Mouse (Mus musculus): ENCODE results near the gene Olfr114. TPM values are rescaled to one million over a fixed set of nuclear protein-coding genes. Genes with fewer than 3 reads are reported as not detected.

Olfr114 gene
- polyA plus RNA-seq (2016; fragmentation: Nextera tagmentation; extraction: Ambion mirVana), result not detected in 2 replicates

GRCm38 (mm10) chr17:37592643-37593042, at the start of gene Olfr114:
Gene Olfr114, minus strand, starts transcription at chr17:37592743.
- no peak within 1 kb of the TSS for H3K9ac ChIP-seq

GRCm38 (mm10) chr17:37627009-37627408, 34.5 kb upstream of the Olfr114 start, which contains the start of the genes Olfr115 and Olfr116:
Gene Olfr115, minus strand, starts transcription at chr17:37627109.
Gene Olfr116, minus strand, starts transcription at chr17:37627199.
- 77% methylated on average over 2 of the region's 2 CpGs for WGBS
- Histone ChIP-seq H3K36me3 (no peaks in the 10 kb centered on the region), H3K4me3 (no peak within 1 kb of the TSS), H3K9ac (no peak within 1 kb of the TSS), H3K9me3 (replicated peaks) (no peaks in the 10 kb centered on the region), H3K27me3 (no peaks in the 10 kb centered on the region), H3K4me2 (replicated peaks) (no peak within 1 kb of the TSS), H3K4me1 (no peaks in the 10 kb centered on the region), H3K27ac (no peak within 1 kb of the TSS)
- no peak for ATAC-seq (ENCODE audit: low FRiP score)

More at GRCm38 (mm10) chr17:37592643-37593042, at the start of gene Olfr114:
- H3K36me3 ChIP-seq, result no peaks in the 10 kb centered on the region
- H3K27me3 ChIP-seq, result no peaks in the 10 kb centered on the region
- H3K4me1 ChIP-seq, result no peaks in the 10 kb centered on the region
- H3K9me3 ChIP-seq (replicated peaks), result no peaks in the 10 kb centered on the region
- no peak within 1 kb of the TSS for H3K4me3 ChIP-seq
- ATAC-seq (ENCODE audit: low FRiP score), result no peak
- no peak within 1 kb of the TSS for H3K27ac ChIP-seq
- H3K4me2 ChIP-seq (replicated peaks), result no peak within 1 kb of the TSS

- no peak within 1 kb of the TSS for H3K4me3 ChIP-seq
- no peaks in the 10 kb centered on the region for H3K9me3 ChIP-seq (replicated peaks)
- H3K4me1 ChIP-seq, result no peaks in the 10 kb centered on the region
- H3K36me3 ChIP-seq, result no peaks in the 10 kb centered on the region
- H3K4me2 ChIP-seq (replicated peaks), result no peak within 1 kb of the TSS
- no peak within 1 kb of the TSS for H3K9ac ChIP-seq
- no peak for ATAC-seq (ENCODE audit: low FRiP score)
- H3K27ac ChIP-seq, result no peak within 1 kb of the TSS
- no peaks in the 10 kb centered on the region for H3K27me3 ChIP-seq
Measured at GRCm38 (mm10) chr17:37577563-37577962, 15.0 kb downstream of the Olfr114 start, which contains the start of gene Olfr113. Gene Olfr113, minus strand, starts transcription at chr17:37577663.

- ATAC-seq (ENCODE audit: low FRiP score), result no peak
- Histone ChIP-seq H3K27me3 (no peaks in the 10 kb centered on the region), H3K9ac (no peak within 1 kb of the TSS), H3K36me3 (no peaks in the 10 kb centered on the region), H3K9me3 (replicated peaks) (no peaks in the 10 kb centered on the region), H3K4me3 (no peak within 1 kb of the TSS), H3K27ac (no peak within 1 kb of the TSS), H3K4me1 (no peaks in the 10 kb centered on the region), H3K4me2 (replicated peaks) (no peak within 1 kb of the TSS)
Measured at GRCm38 (mm10) chr17:37569351-37569750, 23.2 kb downstream of the Olfr114 start, which contains the start of gene Olfr112. Gene Olfr112, minus strand, starts transcription at chr17:37569451.

GRCm38 (mm10) chr17:37558913-37559615, 33.5 kb downstream of the Olfr114 start:
- Histone ChIP-seq H3K4me3 (no peak overlapping the region), H3K9ac (no peak overlapping the region), H3K4me1 (no peaks in the 10 kb centered on the region), H3K9me3 (replicated peaks) (no peaks in the 10 kb centered on the region), H3K27ac (no peak overlapping the region), H3K36me3 (no peaks in the 10 kb centered on the region), H3K27me3 (no peaks in the 10 kb centered on the region), H3K4me2 (replicated peaks) (no peak overlapping the region)
- 57% methylated on average over 1 of the region's 1 CpGs for WGBS
- no peak for ATAC-seq (ENCODE audit: low FRiP score)

DNA sequence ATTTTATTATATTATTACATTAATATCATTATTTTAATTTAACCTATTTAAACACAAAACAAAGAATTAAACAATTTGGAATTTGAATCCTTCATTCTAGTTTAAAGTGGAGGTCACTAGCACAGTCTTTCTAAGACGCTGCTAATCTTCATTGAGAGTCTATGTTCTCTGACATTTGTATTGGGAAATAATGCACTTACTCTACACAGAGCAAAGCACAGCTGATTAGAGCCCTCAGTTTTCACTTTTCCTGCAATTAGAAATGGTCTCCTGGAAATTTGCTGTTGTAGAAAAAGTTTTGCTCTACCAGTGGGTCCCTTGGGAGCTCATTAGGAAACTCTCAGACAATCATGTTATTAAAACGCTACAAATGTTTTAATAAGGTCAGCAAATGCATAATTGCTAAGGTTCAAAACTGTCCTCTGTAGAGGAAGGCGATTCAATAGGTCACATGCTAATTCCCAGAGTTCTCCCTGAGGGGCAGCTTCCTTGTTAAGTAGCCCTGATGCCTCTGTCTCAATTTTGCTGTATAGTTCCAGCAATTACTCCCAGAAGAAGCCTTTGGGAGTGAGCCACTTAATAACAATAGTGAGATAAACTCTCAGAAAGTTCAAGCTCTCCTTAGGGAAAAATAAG, 48.6 kb downstream of the Olfr114 start:
- H3K27me3 ChIP-seq, result no peaks in the 10 kb centered on the region
- ATAC-seq (ENCODE audit: low FRiP score), result no peak

GRCm38 (mm10) chr17:37541454-37542119, 51.0 kb downstream of the Olfr114 start:
- ATAC-seq (ENCODE audit: low FRiP score), result no peak
- no peak overlapping the region for H3K9ac ChIP-seq
- H3K4me3 ChIP-seq, result no peak overlapping the region
- WGBS, result 74% methylated on average over 4 of the region's 4 CpGs
- no peaks in the 10 kb centered on the region for H3K27me3 ChIP-seq
- no peaks in the 10 kb centered on the region for H3K9me3 ChIP-seq (replicated peaks)
- H3K4me1 ChIP-seq, result no peaks in the 10 kb centered on the region
- H3K4me2 ChIP-seq (replicated peaks), result no peak overlapping the region
- no peak overlapping the region for H3K27ac ChIP-seq
- H3K36me3 ChIP-seq, result no peaks in the 10 kb centered on the region

More for the DNA sequence above, 48.6 kb downstream of the Olfr114 start:
- WGBS, result 66% methylated on average over 3 of the region's 3 CpGs
- Histone ChIP-seq H3K9ac (no peak overlapping the region), H3K4me1 (no peaks in the 10 kb centered on the region), H3K4me3 (no peak overlapping the region), H3K4me2 (replicated peaks) (no peak overlapping the region), H3K27ac (no peak overlapping the region), H3K9me3 (replicated peaks) (no peaks in the 10 kb centered on the region), H3K36me3 (no peaks in the 10 kb centered on the region)

Other genes with a start within 250 kb of the Olfr114 start
- not detected in 2 replicates for gene Olfr104-ps, start 233.2 kb downstream of the Olfr114 start, polyA plus RNA-seq (2016; fragmentation: Nextera tagmentation; extraction: Ambion mirVana)
- not detected in 2 replicates for gene Olfr105-ps, start 213.7 kb downstream of the Olfr114 start, polyA plus RNA-seq (2016; fragmentation: Nextera tagmentation; extraction: Ambion mirVana)
- gene Olfr106-ps, start 202.3 kb downstream of the Olfr114 start, polyA plus RNA-seq (2016; fragmentation: Nextera tagmentation; extraction: Ambion mirVana), result not detected in 2 replicates
- gene Olfr107, start 193.5 kb downstream of the Olfr114 start, polyA plus RNA-seq (2016; fragmentation: Nextera tagmentation; extraction: Ambion mirVana), result not detected in 2 replicates
- gene Olfr108, start 147.3 kb downstream of the Olfr114 start, polyA plus RNA-seq (2016; fragmentation: Nextera tagmentation; extraction: Ambion mirVana), result not detected in 2 replicates
- gene Olfr109, start 133.8 kb downstream of the Olfr114 start, polyA plus RNA-seq (2016; fragmentation: Nextera tagmentation; extraction: Ambion mirVana), result not detected in 2 replicates
- not detected in 2 replicates for gene H2-M2, start 109.2 kb downstream of the Olfr114 start, polyA plus RNA-seq (2016; fragmentation: Nextera tagmentation; extraction: Ambion mirVana)
- gene Olfr110, start 100.3 kb downstream of the Olfr114 start, polyA plus RNA-seq (2016; fragmentation: Nextera tagmentation; extraction: Ambion mirVana), result not detected in 2 replicates
- not detected in 2 replicates for gene Olfr111, start 84.7 kb downstream of the Olfr114 start, polyA plus RNA-seq (2016; fragmentation: Nextera tagmentation; extraction: Ambion mirVana)
- gene Olfr112, start 23.3 kb downstream of the Olfr114 start, polyA plus RNA-seq (2016; fragmentation: Nextera tagmentation; extraction: Ambion mirVana), result not detected in 2 replicates
- gene Olfr113, start 15.1 kb downstream of the Olfr114 start, polyA plus RNA-seq (2016; fragmentation: Nextera tagmentation; extraction: Ambion mirVana), result not detected in 2 replicates
- not detected in 2 replicates for gene Olfr115, start 34.4 kb upstream of the Olfr114 start, polyA plus RNA-seq (2016; fragmentation: Nextera tagmentation; extraction: Ambion mirVana)
- not detected in 2 replicates for gene Olfr116, start 34.5 kb upstream of the Olfr114 start, polyA plus RNA-seq (2016; fragmentation: Nextera tagmentation; extraction: Ambion mirVana)
- gene Olfr117, start 71.0 kb upstream of the Olfr114 start, polyA plus RNA-seq (2016; fragmentation: Nextera tagmentation; extraction: Ambion mirVana), result not detected in 2 replicates
- gene Olfr118, start 74.2 kb upstream of the Olfr114 start, polyA plus RNA-seq (2016; fragmentation: Nextera tagmentation; extraction: Ambion mirVana), result not detected in 2 replicates
- gene Olfr119, start 103.8 kb upstream of the Olfr114 start, polyA plus RNA-seq (2016; fragmentation: Nextera tagmentation; extraction: Ambion mirVana), result not detected in 2 replicates
- not detected in 2 replicates for gene Olfr120, start 129.1 kb upstream of the Olfr114 start, polyA plus RNA-seq (2016; fragmentation: Nextera tagmentation; extraction: Ambion mirVana)
- not detected in 2 replicates for gene Olfr121, start 156.1 kb upstream of the Olfr114 start, polyA plus RNA-seq (2016; fragmentation: Nextera tagmentation; extraction: Ambion mirVana)
- gene Olfr122, start 175.9 kb upstream of the Olfr114 start, polyA plus RNA-seq (2016; fragmentation: Nextera tagmentation; extraction: Ambion mirVana), result not detected in 2 replicates
- gene Olfr123, start 200.8 kb upstream of the Olfr114 start, polyA plus RNA-seq (2016; fragmentation: Nextera tagmentation; extraction: Ambion mirVana), result not detected in 2 replicates
- not detected in 2 replicates for gene Olfr124, start 207.1 kb upstream of the Olfr114 start, polyA plus RNA-seq (2016; fragmentation: Nextera tagmentation; extraction: Ambion mirVana)
- not detected in 2 replicates for gene Olfr125, start 240.2 kb upstream of the Olfr114 start, polyA plus RNA-seq (2016; fragmentation: Nextera tagmentation; extraction: Ambion mirVana)